Mouse (Mus musculus): ENCODE data around the gene G6pc3. TPM values are rescaled to one million over a fixed set of nuclear protein-coding genes. Genes with fewer than 3 reads are reported as not detected.

Gene G6pc3
- polyA plus RNA-seq, 1 experiment, result not detected

DNA sequence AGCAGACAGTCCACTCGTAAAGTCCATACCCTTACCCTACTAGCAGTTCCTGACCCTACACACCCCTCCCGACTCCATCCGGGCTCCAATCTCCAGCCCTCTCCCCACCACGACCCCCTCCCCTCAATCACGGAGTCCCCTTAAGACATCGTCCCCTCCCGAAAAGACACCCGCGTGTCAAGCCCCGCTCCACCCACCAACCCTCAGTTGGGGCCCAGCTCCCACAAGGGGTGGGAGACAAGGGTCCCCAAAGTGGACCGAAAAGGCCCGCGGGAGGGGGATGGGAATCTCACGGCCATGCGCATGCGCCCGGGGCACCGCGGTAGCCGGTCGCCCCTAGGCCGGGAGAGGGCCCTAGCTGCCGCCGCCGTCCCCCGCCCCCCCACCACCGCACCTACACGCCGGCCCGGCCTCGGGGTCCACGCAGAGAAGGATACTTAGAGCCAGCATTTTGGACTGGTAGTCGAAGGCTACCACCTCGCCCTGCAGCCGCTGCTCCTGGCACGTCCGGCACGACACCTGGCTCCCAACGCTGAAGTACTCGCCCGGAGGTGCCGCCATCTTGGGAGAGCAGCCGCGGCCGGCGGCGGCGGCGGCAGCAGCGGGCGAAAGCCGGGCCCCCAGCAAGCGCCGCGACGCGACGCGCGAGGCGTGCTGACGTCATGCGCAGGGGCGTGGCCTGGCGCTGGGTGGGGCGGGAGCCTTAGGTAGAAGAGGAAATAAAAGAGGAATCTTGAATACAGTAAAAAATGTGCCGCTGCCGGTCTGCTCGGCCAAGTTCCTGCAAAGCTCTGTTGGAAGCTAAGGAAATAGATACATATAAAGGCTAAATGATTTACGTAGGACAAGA, 4.5 kb upstream of the G6pc3 start, which contains the start of gene Lsm12:
Gene Lsm12, minus strand, starts transcription at position 651 of the 850 bp plus-strand sequence.
- peaks cover 7% of the 10 kb centered on the region for H3K4me1 ChIP-seq (ENCODE audit: control insufficient read depth, insufficient read depth, low read length)
- TF ChIP-seq CTCF (IDR thresholded peaks at IDR 0.05; ENCODE audit: insufficient read depth, low read depth, low read length) (no peak), POLR2A (IDR thresholded peaks at IDR 0.05; ENCODE audit: insufficient read depth, low read depth, low read length) (peak; percentile 91)
- peak within 1 kb of the TSS; percentile 99 for H3K4me3 ChIP-seq (ENCODE audit: insufficient read depth, low read depth, low read length)
- WGBS, result under 1% methylated on average over 69 of the region's 70 CpGs
- peak within 1 kb of the TSS; percentile 97 for H3K27ac ChIP-seq (ENCODE audit: insufficient read depth, low read depth, low read length)

DNA sequence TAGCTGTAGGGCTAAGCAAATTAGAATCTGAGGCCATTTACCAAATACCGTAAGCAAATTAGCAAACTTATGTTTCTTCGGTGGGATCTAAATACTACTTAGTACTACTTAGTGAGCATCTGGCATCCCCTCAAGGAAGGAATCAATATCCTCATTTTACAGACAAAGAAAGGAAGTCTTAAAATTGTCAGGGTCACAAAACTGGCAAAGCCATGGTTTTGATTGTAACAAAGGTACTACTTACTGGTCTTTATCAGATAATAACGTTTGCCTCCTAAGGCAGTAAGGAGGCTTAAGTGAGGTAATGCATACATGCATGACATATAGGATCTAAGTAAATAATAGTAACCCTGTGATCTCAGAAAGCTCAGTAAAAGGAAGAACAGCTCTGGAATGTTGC, 3.7 kb upstream of the G6pc3 start:
- no peak overlapping the region for H3K27ac ChIP-seq (ENCODE audit: insufficient read depth, low read depth, low read length)
- WGBS, result 9% methylated on average over 3 of the region's 3 CpGs
- no peak overlapping the region for H3K4me3 ChIP-seq (ENCODE audit: insufficient read depth, low read depth, low read length)
- TF ChIP-seq POLR2A (IDR thresholded peaks at IDR 0.05; ENCODE audit: insufficient read depth, low read depth, low read length) (no peak), CTCF (IDR thresholded peaks at IDR 0.05; ENCODE audit: insufficient read depth, low read depth, low read length) (no peak)
- H3K4me1 ChIP-seq (ENCODE audit: control insufficient read depth, insufficient read depth, low read length), result peaks cover 9% of the 10 kb centered on the region

DNA sequence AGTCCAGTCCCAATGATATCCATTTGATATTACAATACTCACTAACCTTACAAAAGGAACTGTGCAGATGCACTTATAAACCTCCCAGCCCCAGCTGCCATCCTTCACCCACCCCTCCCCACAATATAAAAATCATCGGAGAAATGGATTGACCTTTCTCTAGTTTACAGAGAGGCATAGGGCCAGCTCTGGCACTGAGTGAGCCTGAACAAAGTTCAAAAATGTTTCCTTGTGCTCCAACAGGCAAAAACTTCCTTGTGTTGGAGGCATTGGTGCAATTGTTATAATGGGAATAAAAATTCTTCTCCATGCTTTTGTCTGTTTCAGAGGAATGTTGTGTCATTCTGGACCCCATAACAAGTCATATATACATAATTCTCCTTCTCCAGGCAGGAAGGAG, 3.2 kb upstream of the G6pc3 start:
- WGBS, result 74% methylated on average over 1 of the region's 1 CpGs
- no peak overlapping the region for H3K4me3 ChIP-seq (ENCODE audit: insufficient read depth, low read depth, low read length)
- H3K27ac ChIP-seq (ENCODE audit: insufficient read depth, low read depth, low read length), result no peak overlapping the region
- TF ChIP-seq CTCF (IDR thresholded peaks at IDR 0.05; ENCODE audit: insufficient read depth, low read depth, low read length), result no peak
- TF ChIP-seq POLR2A (IDR thresholded peaks at IDR 0.05; ENCODE audit: insufficient read depth, low read depth, low read length), result no peak
- H3K4me1 ChIP-seq (ENCODE audit: control insufficient read depth, insufficient read depth, low read length), result peaks cover 10% of the 10 kb centered on the region

DNA sequence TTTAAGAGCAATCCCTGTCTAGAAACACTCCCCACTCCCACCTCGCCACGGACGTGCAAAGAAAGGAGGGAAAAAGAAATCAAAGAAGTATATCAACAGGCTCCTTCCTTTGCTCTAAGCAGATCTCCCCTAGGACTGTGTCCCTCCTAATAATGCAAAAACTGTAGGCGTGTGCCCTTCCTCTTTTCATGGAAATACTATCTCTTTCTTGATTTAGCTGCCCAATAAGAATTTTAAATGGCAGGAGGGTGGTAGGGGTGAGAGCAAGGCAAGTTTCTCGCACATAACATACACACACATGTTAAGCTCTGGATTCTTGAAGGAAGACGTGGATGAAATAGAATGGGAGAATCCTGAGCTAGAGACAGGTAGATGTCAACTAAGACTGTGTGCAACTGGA, 440 bp upstream of the G6pc3 start:
- peak overlapping the region; percentile 84 for H3K4me3 ChIP-seq (ENCODE audit: insufficient read depth, low read depth, low read length)
- TF ChIP-seq POLR2A (IDR thresholded peaks at IDR 0.05; ENCODE audit: insufficient read depth, low read depth, low read length) (no peak), CTCF (IDR thresholded peaks at IDR 0.05; ENCODE audit: insufficient read depth, low read depth, low read length) (no peak)
- 62% methylated on average over 6 of the region's 6 CpGs for WGBS
- peak overlapping the region; percentile 74; the same call in 1 of the 2 replicates for H3K27ac ChIP-seq (ENCODE audit: insufficient read depth, low read depth, low read length)
- peaks cover 8% of the 10 kb centered on the region for H3K4me1 ChIP-seq (ENCODE audit: control insufficient read depth, insufficient read depth, low read length)

DNA sequence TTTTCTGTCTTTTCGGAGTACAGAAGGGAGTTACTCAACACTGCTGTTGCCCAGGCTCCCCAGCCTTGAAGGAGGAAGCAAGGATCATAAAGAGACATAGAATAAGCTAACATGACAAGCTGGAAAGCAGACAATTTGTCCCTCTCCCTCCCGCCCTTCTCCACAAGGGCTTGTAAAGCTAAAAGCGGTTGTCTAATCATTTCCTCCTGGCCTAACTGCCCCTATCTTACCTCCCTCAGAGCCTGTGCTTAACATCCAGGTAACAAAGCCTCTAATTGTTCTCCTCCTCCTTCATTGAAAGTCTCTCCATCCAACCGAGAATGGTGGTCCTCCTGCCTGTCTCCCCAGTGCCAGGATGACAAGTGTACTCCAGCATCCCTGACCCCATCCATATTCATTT, 1.4 kb downstream of the G6pc3 start:
- H3K4me1 ChIP-seq (ENCODE audit: control insufficient read depth, insufficient read depth, low read length), result peaks cover 10% of the 10 kb centered on the region
- TF ChIP-seq CTCF (IDR thresholded peaks at IDR 0.05; ENCODE audit: insufficient read depth, low read depth, low read length) (no peak), POLR2A (IDR thresholded peaks at IDR 0.05; ENCODE audit: insufficient read depth, low read depth, low read length) (no peak)
- no peak overlapping the region for H3K4me3 ChIP-seq (ENCODE audit: insufficient read depth, low read depth, low read length)
- 55% methylated on average over 4 of the region's 4 CpGs for WGBS
- H3K27ac ChIP-seq (ENCODE audit: insufficient read depth, low read depth, low read length), result no peak overlapping the region

DNA sequence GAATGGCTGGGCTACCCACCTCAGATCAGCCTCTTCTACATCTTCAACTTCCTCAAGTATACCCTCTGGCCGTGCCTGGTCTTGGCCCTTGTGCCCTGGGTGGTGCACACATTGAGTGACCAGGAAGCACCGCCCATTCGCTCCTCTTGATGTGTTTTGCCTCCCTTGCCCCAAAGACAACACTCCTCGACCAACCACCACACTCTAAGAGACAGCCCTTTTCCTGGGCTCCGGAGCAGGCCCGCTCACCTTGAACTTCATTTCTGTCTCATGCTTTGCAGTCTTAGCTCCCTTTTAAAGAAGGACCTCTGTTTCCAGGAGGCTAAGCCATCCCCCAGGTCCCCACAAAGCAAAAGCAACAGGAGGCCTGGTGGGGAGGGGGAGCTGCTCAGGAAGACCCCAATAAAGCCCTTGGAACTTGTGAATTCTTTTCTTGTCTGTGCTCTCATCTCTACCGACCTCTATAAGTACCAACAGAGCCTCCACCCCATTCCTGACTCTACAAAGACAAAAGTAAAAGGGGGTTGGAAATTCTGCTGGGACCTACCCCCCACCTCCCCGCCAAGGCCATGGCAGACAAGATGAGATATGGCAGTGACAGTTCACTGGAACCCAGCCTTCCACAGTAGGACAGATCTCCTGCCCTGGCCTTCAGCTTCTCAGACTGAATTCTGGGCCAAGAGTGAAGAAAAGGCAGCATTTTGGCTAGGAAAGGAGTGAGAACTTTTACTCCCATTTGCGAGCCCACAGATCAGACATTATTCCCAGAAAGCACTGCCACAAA, 4.4 kb downstream of the G6pc3 start:
- Histone ChIP-seq H3K27ac (ENCODE audit: insufficient read depth, low read depth, low read length) (no peak overlapping the region), H3K4me3 (ENCODE audit: insufficient read depth, low read depth, low read length) (no peak overlapping the region), H3K4me1 (ENCODE audit: control insufficient read depth, insufficient read depth, low read length) (peaks cover 35% of the 10 kb centered on the region)
- TF ChIP-seq CTCF (IDR thresholded peaks at IDR 0.05; ENCODE audit: insufficient read depth, low read depth, low read length) (no peak), POLR2A (IDR thresholded peaks at IDR 0.05; ENCODE audit: insufficient read depth, low read depth, low read length) (no peak)
- WGBS, result 83% methylated on average over 9 of the region's 9 CpGs

DNA sequence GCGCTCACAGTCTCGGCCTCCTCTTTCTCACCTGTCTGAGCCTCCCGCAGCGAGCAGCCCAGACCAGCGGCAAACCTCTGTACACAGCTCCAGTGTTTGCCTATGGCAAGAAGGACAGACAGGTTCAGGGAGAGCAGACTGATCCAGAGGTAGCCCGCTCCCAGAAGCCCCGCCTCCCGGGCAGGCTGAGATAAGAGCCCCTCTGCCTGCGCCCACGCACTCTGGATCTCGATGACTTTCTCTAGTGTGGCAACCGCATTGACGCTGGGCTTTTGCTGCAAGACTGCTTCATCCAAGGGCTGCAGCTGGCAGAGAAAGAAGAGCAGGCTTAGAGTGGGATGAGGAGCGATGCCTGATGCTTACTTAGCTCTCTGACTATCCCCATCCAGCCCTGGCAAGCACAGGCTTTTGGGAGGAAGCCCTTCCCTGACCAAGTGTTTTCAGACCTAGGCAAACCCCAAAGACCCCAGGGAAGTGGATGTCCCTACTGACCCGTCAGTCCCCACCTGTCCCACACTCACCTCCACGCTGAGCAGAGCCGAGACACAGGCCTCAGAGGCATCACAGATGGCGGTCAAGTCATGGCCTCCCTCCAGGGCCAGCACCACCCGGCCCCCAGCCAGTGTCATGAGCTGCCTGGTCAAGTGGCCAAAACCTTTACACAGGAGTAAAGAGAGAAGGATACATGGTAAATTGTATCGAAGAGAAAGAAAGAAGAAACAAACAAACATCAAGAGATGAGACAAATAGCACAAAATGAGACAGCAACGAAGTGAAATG, 6.8 kb downstream of the G6pc3 start:
- no peak for TF ChIP-seq CTCF (IDR thresholded peaks at IDR 0.05; ENCODE audit: insufficient read depth, low read depth, low read length)
- no peak for TF ChIP-seq POLR2A (IDR thresholded peaks at IDR 0.05; ENCODE audit: insufficient read depth, low read depth, low read length)
- Histone ChIP-seq H3K4me3 (ENCODE audit: insufficient read depth, low read depth, low read length) (no peak overlapping the region), H3K27ac (ENCODE audit: insufficient read depth, low read depth, low read length) (no peak overlapping the region), H3K4me1 (ENCODE audit: control insufficient read depth, insufficient read depth, low read length) (peaks cover 49% of the 10 kb centered on the region)
- 70% methylated on average over 21 of the region's 21 CpGs for WGBS

DNA sequence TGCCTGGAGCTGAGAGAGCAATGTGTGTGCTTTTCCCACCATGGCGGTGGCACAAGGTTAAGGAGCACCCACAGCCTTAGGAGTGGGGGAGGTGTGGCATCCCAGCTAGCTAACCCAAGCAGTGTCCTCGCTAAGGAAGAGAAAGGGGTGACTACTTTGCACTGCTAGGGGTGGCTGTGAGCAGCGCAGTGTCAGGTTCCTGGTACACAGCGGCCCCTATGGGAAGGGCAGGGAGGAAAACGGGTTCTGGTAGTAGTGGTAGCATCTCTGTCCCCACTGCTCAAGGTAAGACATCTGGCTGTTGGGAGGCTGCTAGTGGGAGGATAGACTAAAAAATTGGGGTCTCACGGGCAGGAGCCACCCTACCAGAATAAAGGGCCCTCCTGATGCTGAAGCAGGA, 8.8 kb downstream of the G6pc3 start:
- no peak for TF ChIP-seq POLR2A (IDR thresholded peaks at IDR 0.05; ENCODE audit: insufficient read depth, low read depth, low read length)
- no peak for TF ChIP-seq CTCF (IDR thresholded peaks at IDR 0.05; ENCODE audit: insufficient read depth, low read depth, low read length)
- Histone ChIP-seq H3K27ac (ENCODE audit: insufficient read depth, low read depth, low read length) (peak overlapping the region; percentile 35; the same call in 1 of the 2 replicates), H3K4me1 (ENCODE audit: control insufficient read depth, insufficient read depth, low read length) (peaks cover 66% of the 10 kb centered on the region), H3K4me3 (ENCODE audit: insufficient read depth, low read depth, low read length) (no peak overlapping the region)
- 50% methylated on average over 6 of the region's 6 CpGs for WGBS
